Mouse (Mus musculus) thymus, adult 2 months (tissue): ENCODE results near the gene Polr1a.

Experiments used
- CTCF ChIP-seq: fragments of 200-500 bp; IDR thresholded peaks from 2 replicates; pipeline ENCODE4 v1.5.1; 2012; ENCODE audit warnings: mild to moderate bottlenecking, control low read depth, low read length, moderate library complexity, borderline replicate concordance; ENCODE audit not compliant: control insufficient read depth, poor library complexity, insufficient read depth; ENCODE audit errors: extremely low read depth
- POLR2A ChIP-seq: fragments of 200-500 bp; IDR thresholded peaks from 2 replicates; pipeline ENCODE4 v1.6.1; 2012; ENCODE audit warnings: mild to moderate bottlenecking, low read length, control low read depth, moderate library complexity; ENCODE audit not compliant: control insufficient read depth, poor library complexity, insufficient read depth; ENCODE audit errors: extremely low read depth

- TF ChIP-seq CTCF (no peak), POLR2A (no peak)
Measured at GRCm38 (mm10) chr6:71987546-71988248, 78.8 kb downstream of the Polr1a start.
